Mouse (Mus musculus): ENCODE data around the gene Hsd17b14. TPM values are rescaled to one million over a fixed set of nuclear protein-coding genes. Genes with fewer than 3 reads are reported as not detected.

Hsd17b14 gene
- polyA plus RNA-seq, 1 experiment from 2014 or later: 3.3 TPM

DNA sequence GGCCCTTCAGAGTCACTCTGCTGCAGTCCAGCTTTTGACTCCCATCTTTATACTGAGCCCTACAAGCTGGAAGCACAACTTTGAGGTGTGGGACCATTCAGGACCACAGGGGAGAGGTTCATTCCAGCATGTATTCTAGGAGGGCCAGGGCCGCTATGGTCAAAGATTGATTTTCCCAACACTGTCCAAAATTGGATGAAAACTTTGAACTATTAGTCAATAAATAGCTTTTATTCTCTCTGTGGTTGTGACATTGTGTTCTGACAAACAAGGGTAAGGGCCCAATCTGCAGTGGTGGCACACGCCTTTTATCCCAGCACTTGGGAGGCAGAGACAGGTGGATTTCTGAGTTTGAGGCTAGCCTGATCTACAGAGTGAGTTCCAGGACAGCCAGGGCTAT is 703 bp upstream of the Hsd17b14 start:
- Histone ChIP-seq H3K27ac (replicated peaks) (no peak overlapping the region), H3K36me3 (no peaks in the 10 kb centered on the region), H3K4me2 (replicated peaks) (no peak overlapping the region), H3K9ac (no peak overlapping the region), H3K27me3 (no peaks in the 10 kb centered on the region), H3K4me1 (no peaks in the 10 kb centered on the region), H3K4me3 (replicated peaks) (no peak overlapping the region), H3K9me3 (replicated peaks) (no peaks in the 10 kb centered on the region)
- no peak for ATAC-seq (ENCODE audit: insufficient number of reproducible peaks, low FRiP score, low TSS enrichment, low read depth)
- 89% methylated on average over 2 of the region's 2 CpGs for WGBS

DNA sequence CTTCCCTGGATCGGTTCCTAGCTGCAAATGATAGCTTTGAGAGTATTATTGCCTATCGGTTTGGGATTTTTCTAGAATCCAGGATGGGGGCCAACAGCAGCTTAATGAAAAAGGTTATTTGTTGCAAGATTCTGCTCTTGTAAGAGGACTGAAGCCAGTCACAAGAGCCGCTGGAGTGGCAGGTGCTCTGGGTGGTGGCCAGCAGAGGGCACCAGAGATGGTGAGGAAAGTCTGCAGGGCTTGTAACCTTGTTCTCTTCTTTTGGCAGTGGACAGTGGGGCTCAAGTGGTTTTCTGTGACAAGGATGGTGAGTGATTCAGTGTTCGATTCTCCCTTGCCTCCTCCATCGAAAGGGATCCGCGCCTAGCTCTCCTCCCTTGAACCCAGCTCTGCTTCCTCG is 1.1 kb downstream of the Hsd17b14 start:
- Histone ChIP-seq H3K9me3 (replicated peaks) (no peaks in the 10 kb centered on the region), H3K4me1 (no peaks in the 10 kb centered on the region), H3K36me3 (no peaks in the 10 kb centered on the region), H3K27ac (replicated peaks) (no peak overlapping the region), H3K4me2 (replicated peaks) (no peak overlapping the region), H3K4me3 (replicated peaks) (no peak overlapping the region), H3K27me3 (no peaks in the 10 kb centered on the region), H3K9ac (no peak overlapping the region)
- no peak for ATAC-seq (ENCODE audit: insufficient number of reproducible peaks, low FRiP score, low TSS enrichment, low read depth)
- WGBS: 22% methylated on average over 8 of the region's 8 CpGs

DNA sequence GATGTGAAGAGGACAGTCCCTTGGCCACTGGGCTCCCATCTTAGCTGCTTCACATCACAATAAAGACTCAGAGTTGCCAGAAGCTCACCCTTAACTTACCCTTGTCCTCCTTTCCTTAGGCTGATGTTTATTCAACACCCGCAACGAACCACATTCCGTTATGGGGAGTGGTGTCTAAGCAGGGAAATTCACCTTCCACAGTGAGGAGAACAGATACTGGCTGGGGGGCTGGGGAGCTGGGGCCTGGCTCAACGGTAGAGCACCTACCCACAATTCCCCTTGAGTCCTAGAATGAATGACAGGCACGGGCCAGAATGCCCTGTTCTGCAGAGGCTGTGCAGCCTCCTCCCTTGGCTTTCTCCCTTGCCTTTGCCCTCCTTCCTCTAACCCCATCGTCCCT is 4.2 kb downstream of the Hsd17b14 start:
- 42% methylated on average over 5 of the region's 6 CpGs for WGBS
- ATAC-seq (ENCODE audit: insufficient number of reproducible peaks, low FRiP score, low TSS enrichment, low read depth): no peak
- Histone ChIP-seq H3K4me2 (replicated peaks) (no peak overlapping the region), H3K4me3 (replicated peaks) (no peak overlapping the region), H3K27me3 (no peaks in the 10 kb centered on the region), H3K36me3 (no peaks in the 10 kb centered on the region), H3K9ac (no peak overlapping the region), H3K4me1 (peaks cover 14% of the 10 kb centered on the region), H3K9me3 (replicated peaks) (no peaks in the 10 kb centered on the region), H3K27ac (replicated peaks) (no peak overlapping the region)

DNA sequence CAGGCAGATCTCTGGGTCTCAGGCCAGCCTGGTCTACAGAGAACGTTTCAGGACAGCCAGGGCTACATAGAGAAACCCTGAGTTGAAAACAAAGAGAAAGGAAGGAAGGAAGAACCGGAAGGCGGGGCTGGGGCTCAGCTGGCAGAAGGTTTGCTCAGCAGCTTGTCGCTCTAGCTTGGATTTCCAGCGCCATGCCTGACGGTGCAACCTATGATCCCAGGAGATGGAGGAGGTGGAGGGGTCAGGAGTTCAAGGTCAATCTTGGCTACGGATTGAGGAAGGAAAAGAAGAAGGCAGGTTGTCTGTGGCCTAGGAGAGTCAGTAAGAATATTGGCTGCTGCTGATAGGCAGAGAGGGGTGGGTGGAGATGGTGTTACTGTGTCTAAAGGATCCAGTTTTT is 5.5 kb downstream of the Hsd17b14 start:
- H3K9me3 ChIP-seq (replicated peaks): no peaks in the 10 kb centered on the region
- H3K4me3 ChIP-seq (replicated peaks): no peak overlapping the region
- no peak overlapping the region for H3K4me2 ChIP-seq (replicated peaks)
- H3K9ac ChIP-seq: no peak overlapping the region
- no peaks in the 10 kb centered on the region for H3K36me3 ChIP-seq
- WGBS: 84% methylated on average over 7 of the region's 7 CpGs
- H3K27ac ChIP-seq (replicated peaks): no peak overlapping the region
- ATAC-seq (ENCODE audit: insufficient number of reproducible peaks, low FRiP score, low TSS enrichment, low read depth): no peak
- H3K4me1 ChIP-seq: peaks cover 14% of the 10 kb centered on the region
- no peaks in the 10 kb centered on the region for H3K27me3 ChIP-seq

DNA sequence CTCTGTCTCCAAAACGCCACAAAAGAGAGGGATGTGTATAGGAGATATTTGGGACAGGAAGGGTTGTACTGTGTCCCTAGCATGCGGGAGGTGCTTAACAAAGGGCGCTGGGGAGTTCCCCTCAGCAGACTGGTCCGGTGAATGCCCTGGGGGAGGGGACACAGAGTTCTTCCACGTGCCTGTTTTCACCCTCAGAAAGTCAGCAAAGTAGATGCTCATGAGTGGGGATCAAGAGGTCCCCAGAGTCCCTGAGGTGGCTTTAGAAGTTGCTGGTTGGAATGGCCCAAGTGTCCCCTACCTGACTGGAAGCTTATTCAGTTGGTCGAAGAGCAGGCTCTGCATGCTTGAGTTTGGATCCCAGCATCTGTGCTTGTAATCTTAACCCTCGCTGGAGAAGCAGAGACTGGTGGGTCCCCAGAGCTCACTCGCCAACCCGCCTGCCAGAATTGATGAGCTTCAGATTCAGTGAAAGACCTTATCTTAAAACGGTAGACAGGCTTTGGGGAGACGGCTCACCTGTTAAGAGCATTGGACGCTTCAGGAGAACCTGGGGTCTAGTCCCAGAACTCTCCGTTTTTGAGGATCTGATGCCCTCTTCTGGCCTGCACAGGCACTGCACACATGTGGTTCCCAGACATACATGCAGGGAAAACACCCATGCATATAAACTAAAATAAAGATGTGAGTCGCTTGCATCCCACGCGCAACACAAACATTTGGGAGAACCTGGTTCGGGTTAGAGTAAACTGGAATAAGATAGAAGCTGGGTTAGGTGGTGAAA is 6.3 kb downstream of the Hsd17b14 start:
- Histone ChIP-seq H3K9me3 (replicated peaks) (no peaks in the 10 kb centered on the region), H3K36me3 (no peaks in the 10 kb centered on the region), H3K9ac (no peak overlapping the region), H3K4me2 (replicated peaks) (peak overlapping the region; percentile 27), H3K27ac (replicated peaks) (no peak overlapping the region), H3K4me1 (peaks cover 14% of the 10 kb centered on the region), H3K27me3 (no peaks in the 10 kb centered on the region), H3K4me3 (replicated peaks) (no peak overlapping the region)
- WGBS: 17% methylated on average over 17 of the region's 17 CpGs
- ATAC-seq (ENCODE audit: insufficient number of reproducible peaks, low FRiP score, low TSS enrichment, low read depth): peak; percentile 44; the same call in 1 of the 2 replicates

DNA sequence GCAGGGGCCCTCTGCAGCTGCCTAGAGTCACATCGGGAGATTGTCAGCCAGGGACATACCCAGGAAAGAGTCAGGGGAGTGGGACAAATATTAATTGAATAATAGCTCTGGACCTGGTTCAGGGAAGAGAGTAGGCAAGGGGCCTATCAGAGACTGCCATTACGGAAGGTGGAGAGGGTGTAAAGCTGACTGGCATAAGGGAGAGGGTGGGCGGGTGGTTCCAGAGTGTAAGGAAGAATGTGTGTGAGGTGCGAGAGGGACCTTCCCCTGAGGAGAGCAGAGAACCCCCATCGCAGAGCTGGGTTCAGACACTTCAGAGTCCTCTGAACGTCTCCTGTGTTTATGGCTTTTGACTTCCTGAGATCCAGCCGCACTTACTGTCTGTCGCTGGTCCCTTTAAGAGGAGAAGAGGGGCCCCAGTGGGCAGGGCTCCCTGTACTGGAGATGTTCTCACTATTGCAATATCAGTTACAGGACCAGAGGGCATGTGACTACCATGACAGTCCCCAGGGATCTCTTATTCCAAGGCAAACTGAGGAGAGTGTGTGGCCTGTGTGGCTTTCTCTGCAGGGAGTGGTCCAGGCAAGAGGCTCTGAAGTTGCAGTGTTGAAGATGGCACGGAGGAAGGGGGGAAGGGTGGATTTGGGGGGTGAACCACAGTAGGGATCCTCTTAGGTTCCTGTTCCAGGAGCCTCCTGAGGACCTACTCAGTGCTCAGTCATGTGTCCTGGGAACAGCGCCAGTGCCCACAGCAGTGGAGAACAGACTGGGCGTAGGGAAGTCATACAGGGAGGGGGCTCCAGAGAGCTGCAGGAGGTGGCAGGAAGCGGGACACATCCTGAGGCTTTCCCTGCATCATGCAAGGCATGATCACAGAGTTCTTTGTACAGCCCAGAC is 7.2 kb downstream of the Hsd17b14 start:
- H3K4me2 ChIP-seq (replicated peaks): peak overlapping the region; percentile 27; the same call in 1 of the 2 replicates
- H3K4me3 ChIP-seq (replicated peaks): no peak overlapping the region
- peak; percentile 52 for ATAC-seq (ENCODE audit: insufficient number of reproducible peaks, low FRiP score, low TSS enrichment, low read depth)
- peaks cover 14% of the 10 kb centered on the region for H3K4me1 ChIP-seq
- 33% methylated on average over 12 of the region's 12 CpGs for WGBS
- H3K27ac ChIP-seq (replicated peaks): no peak overlapping the region; the same call in 1 of the 2 replicates
- no peaks in the 10 kb centered on the region for H3K9me3 ChIP-seq (replicated peaks)
- no peaks in the 10 kb centered on the region for H3K27me3 ChIP-seq
- no peak overlapping the region for H3K9ac ChIP-seq
- H3K36me3 ChIP-seq: no peaks in the 10 kb centered on the region

DNA sequence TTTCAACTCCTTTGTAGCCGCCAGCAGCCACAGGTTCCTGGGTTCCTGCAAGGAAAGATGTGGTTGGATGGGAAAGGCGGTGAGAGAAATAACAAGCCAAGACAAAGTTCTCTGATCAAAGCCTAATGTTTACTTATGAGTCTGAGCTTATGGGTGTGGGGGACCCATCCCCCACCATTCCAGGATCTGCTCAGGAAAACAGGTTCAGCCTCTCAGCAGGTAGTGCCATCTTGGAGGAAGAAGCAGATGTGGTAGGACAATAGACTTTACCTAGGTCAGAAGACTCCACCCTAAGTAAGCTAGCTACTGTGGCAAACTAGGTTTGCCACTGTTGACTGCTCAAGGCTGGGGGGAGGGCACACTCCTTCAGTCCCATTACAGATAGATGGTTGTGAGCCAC is 10.1 kb downstream of the Hsd17b14 start:
- Histone ChIP-seq H3K4me2 (replicated peaks) (no peak overlapping the region), H3K9ac (no peak overlapping the region), H3K27ac (replicated peaks) (0 out of 2 replicates have a peak overlapping the region, but pooled peaks have one; percentile 28), H3K27me3 (no peaks in the 10 kb centered on the region), H3K4me3 (replicated peaks) (no peak overlapping the region), H3K4me1 (peaks cover 30% of the 10 kb centered on the region), H3K36me3 (no peaks in the 10 kb centered on the region), H3K9me3 (replicated peaks) (no peaks in the 10 kb centered on the region)
- WGBS: 60% methylated on average over 2 of the region's 2 CpGs
- no peak for ATAC-seq (ENCODE audit: insufficient number of reproducible peaks, low FRiP score, low TSS enrichment, low read depth)

DNA sequence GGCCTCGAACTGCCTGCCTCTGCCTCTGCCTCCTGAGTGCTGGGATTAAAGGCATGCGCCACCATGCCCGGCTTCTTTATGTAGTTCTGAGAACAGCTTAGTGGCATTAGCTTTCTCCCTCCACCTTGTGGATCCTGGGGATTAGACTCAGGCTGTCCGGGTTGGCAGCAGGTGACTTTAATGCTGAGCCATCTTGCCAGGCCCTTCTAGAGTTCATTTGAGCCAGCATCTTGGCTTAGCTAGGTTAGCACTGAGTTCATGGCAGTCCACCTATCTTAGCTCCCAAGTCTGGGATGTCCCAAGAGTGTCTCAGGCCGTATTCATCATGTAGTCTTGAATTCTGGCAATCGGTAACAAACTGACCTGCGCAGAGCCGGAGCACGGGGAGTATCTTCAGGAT is 10.8 kb downstream of the Hsd17b14 start:
- no peaks in the 10 kb centered on the region for H3K36me3 ChIP-seq
- no peak for ATAC-seq (ENCODE audit: insufficient number of reproducible peaks, low FRiP score, low TSS enrichment, low read depth)
- no peak overlapping the region for H3K4me3 ChIP-seq (replicated peaks)
- peaks cover 35% of the 10 kb centered on the region for H3K4me1 ChIP-seq
- no peak overlapping the region for H3K4me2 ChIP-seq (replicated peaks)
- no peaks in the 10 kb centered on the region for H3K27me3 ChIP-seq
- 86% methylated on average over 9 of the region's 9 CpGs for WGBS
- no peak overlapping the region for H3K9ac ChIP-seq
- H3K27ac ChIP-seq (replicated peaks): no peak overlapping the region
- no peaks in the 10 kb centered on the region for H3K9me3 ChIP-seq (replicated peaks)

DNA sequence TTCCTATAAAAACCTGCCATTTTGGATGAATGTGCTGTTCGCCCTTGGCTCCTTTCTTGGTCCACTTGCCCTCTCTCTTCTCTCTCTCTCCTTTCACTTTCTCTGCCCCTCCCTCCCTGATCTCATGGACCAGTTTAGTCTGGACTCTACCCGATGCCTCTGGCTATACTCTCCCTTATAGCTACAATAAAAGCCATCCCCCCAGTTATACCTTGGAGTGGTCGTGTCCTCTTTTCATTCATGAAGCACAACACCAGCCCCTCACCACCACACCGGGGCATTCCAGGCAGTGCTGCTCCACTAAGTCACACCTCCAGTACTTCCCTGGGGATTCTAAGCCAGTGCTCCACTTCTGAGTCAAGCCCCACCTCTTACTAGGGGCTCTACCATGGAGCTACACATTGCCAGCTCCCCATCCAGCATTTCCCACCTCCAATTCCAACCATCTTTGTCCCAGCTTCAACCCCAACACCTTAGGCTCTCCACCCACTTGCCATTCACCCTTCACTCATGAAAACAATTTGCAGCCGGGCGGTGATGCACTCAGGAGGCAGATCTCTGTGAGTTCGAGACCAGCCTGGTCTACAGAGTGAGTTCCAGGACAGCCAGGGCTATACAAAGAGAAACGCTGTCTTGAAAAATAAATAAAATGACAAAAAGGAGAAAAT is 12.6 kb downstream of the Hsd17b14 start:
- peak overlapping the region; percentile 73 for H3K4me2 ChIP-seq (replicated peaks)

DNA sequence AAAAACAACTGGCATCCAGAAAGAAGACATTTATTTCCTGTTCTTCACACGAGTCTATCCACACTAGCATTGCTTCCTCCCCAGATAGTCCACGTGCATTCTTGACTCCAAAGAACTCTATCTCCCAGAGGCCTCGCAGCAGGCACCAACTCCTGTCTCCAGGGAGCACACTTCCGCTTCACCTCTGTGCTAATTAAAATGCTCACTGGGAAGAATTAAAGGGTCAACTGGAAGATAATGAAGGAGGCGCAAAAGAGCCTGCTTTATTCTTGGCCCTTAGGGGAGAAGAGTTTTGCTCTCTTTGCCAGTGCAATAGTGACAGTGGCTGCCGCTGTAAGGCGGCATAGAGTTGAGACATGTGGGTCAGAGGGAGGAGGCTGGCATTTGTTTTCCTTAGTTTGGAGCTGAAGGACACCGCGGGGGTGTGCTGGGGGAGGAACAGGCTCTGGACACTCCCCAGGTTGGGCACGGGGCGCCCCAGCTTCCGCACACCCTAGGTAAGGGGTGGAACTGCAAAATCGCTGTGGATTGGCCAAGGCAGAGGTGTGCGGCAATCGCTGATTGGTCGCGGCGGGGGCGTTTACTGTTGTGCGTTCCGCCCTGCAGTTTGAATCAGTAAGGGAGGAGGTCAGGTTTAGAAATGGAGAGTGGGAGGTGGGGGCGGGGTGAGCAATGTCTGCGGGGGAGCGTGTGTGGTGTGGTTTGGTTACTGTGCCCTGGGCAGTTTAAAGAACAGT is 13.3 kb downstream of the Hsd17b14 start:
- Histone ChIP-seq H3K9ac (peak overlapping the region; percentile 15), H3K27ac (replicated peaks) (peak overlapping the region; percentile 90), H3K9me3 (replicated peaks) (no peaks in the 10 kb centered on the region), H3K27me3 (no peaks in the 10 kb centered on the region), H3K4me2 (replicated peaks) (peak overlapping the region; percentile 73), H3K36me3 (no peaks in the 10 kb centered on the region), H3K4me1 (peaks cover 36% of the 10 kb centered on the region), H3K4me3 (replicated peaks) (peak overlapping the region; percentile 47)
- WGBS: under 1% methylated on average over 24 of the region's 24 CpGs
- ATAC-seq (ENCODE audit: insufficient number of reproducible peaks, low FRiP score, low TSS enrichment, low read depth): peak; percentile 96

More for the DNA sequence above, 12.6 kb downstream of the Hsd17b14 start:
- no peaks in the 10 kb centered on the region for H3K9me3 ChIP-seq (replicated peaks)
- no peaks in the 10 kb centered on the region for H3K27me3 ChIP-seq
- no peak for ATAC-seq (ENCODE audit: insufficient number of reproducible peaks, low FRiP score, low TSS enrichment, low read depth)
- H3K27ac ChIP-seq (replicated peaks): peak overlapping the region; percentile 90; the same call in 1 of the 2 replicates
- 67% methylated on average over 8 of the region's 8 CpGs for WGBS
- peaks cover 38% of the 10 kb centered on the region for H3K4me1 ChIP-seq
- no peak overlapping the region for H3K9ac ChIP-seq
- H3K36me3 ChIP-seq: no peaks in the 10 kb centered on the region
- no peak overlapping the region for H3K4me3 ChIP-seq (replicated peaks)
